Mouse (Mus musculus) lung, embryonic 15.5 days (tissue): ENCODE data around the gene Tax1bp1. TPM values are rescaled to one million over a fixed set of nuclear protein-coding genes. Genes with fewer than 3 reads are reported as not detected.

Experiments used
- ATAC-seq: fragments of 200-750 bp; cut with Nextera tagmentation; 2 replicates; pipeline ENCODE4 v1.8.0; 2017; ENCODE audit warnings: moderate number of reproducible peaks, borderline replicate concordance; ENCODE audit not compliant: low FRiP score, low TSS enrichment; ENCODE audit errors: extremely low read depth
- H3K27ac ChIP-seq: fragments of 300-500 bp; sonication (generic); 2 replicates; pipeline ENCODE4 v1.5.1; 2015; ENCODE audit warnings: moderate library complexity, mild to moderate bottlenecking, inconsistent platforms
- H3K27me3 ChIP-seq: fragments of 300-500 bp; sonication (generic); 2 replicates; pipeline ENCODE4 v1.6.1; 2015; ENCODE audit warnings: inconsistent platforms
- H3K36me3 ChIP-seq: fragments of 300-500 bp; sonication (generic); 2 replicates; pipeline ENCODE4 v1.6.1; 2015; ENCODE audit warnings: inconsistent platforms
- H3K4me1 ChIP-seq: fragments of 300-500 bp; sonication (generic); 2 replicates; pipeline ENCODE4 v1.6.1; 2015; ENCODE audit warnings: inconsistent platforms
- H3K4me2 ChIP-seq: fragments of 300-500 bp; sonication (generic); 2 replicates; pipeline ENCODE4 v1.6.1; 2015; ENCODE audit warnings: inconsistent platforms, mild to moderate bottlenecking, moderate library complexity
- H3K4me3 ChIP-seq: fragments of 300-500 bp; sonication (generic); 2 replicates; pipeline ENCODE4 v1.5.1; 2015; ENCODE audit warnings: mild to moderate bottlenecking, inconsistent platforms
- H3K9ac ChIP-seq: fragments of 300-500 bp; sonication (generic); 2 replicates; pipeline ENCODE4 v1.6.1; 2015; ENCODE audit warnings: inconsistent platforms
- H3K9me3 ChIP-seq: fragments of 300-500 bp; sonication (generic); 2 replicates; pipeline ENCODE4 v1.6.1; 2016; ENCODE audit warnings: inconsistent platforms
- WGBS: fragments of 180-500 bp; shearing (Covaris S2); methylation state at CpG from one replicate; pipeline ENCODE4 v1.1.7; 2015; 5-methylcytosine and 5-hydroxymethylcytosine counted together
- polyA plus RNA-seq: library from polyadenylated mRNA; unstranded; fragments of >200 nt; fragmentation: Nextera tagmentation; extraction: Ambion mirVana; gene quantifications from 2 replicates; pipeline ENCODE4 v1.2.1, GENCODE M21; 2015

The Tax1bp1 gene
- polyA plus RNA-seq, 1 experiment from 2014 or later = 147 TPM

DNA sequence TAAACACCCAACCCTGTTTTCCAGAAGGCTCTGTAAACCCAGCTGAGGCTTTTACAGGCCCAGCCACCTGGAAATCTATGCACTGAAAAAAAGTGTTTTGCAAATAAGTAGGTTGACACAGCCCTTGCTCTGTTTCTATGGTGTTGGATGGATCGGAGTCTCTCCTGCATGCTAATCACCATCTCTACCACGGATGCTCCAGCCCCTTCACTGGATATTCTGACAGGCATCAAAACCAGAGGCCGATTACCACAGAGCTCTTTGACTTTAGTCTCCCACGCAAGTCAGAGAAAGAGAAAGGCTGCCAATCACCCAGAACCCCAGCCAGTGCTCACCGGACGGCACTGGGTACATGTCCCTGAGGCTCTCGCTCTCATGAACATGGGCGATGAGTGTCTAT is 63.5 kb downstream of the Tax1bp1 start:
- no peaks in the 10 kb centered on the region for H3K9me3 ChIP-seq
- H3K4me3 ChIP-seq = no peak overlapping the region
- H3K27me3 ChIP-seq = no peaks in the 10 kb centered on the region
- 88% methylated on average over 8 of the region's 8 CpGs for WGBS
- no peaks in the 10 kb centered on the region for H3K4me1 ChIP-seq
- no peak for ATAC-seq
- H3K4me2 ChIP-seq = no peak overlapping the region
- H3K9ac ChIP-seq = no peak overlapping the region
- no peaks in the 10 kb centered on the region for H3K36me3 ChIP-seq
- H3K27ac ChIP-seq = no peak overlapping the region

DNA sequence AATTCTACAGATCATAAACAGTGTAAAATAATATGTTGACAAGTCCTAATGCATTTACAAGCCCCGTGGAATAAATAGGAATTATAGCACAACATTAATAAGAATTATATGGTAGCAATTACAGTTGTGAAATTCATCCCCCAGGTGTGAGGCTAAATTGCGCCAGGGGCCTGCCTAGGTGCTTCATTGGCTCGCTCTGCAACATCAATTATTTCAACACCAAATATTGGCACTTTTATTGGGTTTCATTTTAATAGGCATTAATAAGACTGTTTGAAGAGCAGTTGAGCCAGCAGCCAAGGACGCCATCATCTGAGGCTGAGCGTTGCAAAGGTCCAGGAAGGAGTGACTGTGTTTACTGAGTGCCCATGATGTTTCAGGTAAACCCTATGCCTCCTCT is 65.0 kb downstream of the Tax1bp1 start:
- no peak for ATAC-seq
- Histone ChIP-seq H3K27ac (no peak overlapping the region), H3K36me3 (no peaks in the 10 kb centered on the region), H3K27me3 (no peaks in the 10 kb centered on the region), H3K9me3 (no peaks in the 10 kb centered on the region), H3K4me1 (no peaks in the 10 kb centered on the region), H3K4me2 (no peak overlapping the region), H3K9ac (no peak overlapping the region), H3K4me3 (no peak overlapping the region)
- WGBS = 84% methylated on average over 5 of the region's 5 CpGs

DNA sequence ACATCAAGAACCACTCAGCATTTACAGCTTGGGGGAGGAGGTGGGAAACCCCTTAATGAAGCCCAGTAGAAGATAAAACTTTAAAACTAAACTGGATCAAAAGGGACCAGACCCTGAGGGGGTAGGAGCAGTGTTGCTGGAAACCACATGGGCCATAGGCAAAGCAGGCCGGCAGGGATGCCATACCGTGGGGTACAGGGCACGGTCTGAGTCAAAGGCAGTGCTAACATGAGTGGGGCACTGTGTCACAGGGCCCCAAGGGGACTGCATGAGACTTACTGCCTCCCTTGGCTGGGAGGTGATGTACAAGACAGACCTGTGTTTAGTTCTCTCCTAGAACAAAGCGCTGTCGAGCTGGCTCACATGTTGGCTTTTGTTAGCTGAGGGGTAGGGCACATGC is 66.0 kb downstream of the Tax1bp1 start:
- H3K36me3 ChIP-seq = no peaks in the 10 kb centered on the region

DNA sequence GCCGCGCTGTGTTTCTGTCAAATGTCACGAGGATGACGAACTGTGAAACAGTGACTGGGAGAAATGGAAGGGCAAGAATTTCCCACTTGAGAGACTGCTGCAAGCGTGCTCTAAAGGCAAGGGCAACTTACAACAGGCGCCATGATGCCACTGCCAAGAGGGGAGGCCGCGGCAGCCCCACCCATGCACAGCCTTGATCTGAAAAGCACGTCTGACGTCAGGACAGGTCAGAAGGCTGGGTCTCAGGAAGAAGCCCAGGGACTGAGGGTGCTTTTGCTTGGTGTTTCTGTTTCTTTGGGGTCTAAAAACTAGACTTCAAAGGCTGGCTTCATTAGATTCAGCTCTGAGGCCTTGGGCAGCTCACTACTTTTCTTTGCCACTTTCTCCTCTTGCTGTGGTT is 76.8 kb downstream of the Tax1bp1 start:
- Histone ChIP-seq H3K4me3 (no peak overlapping the region), H3K27ac (no peak overlapping the region), H3K9ac (no peak overlapping the region), H3K36me3 (no peaks in the 10 kb centered on the region), H3K4me1 (peaks cover 5% of the 10 kb centered on the region; the same call in 1 of the 2 replicates), H3K9me3 (no peaks in the 10 kb centered on the region), H3K27me3 (no peaks in the 10 kb centered on the region), H3K4me2 (no peak overlapping the region)
- WGBS = 62% methylated on average over 10 of the region's 10 CpGs
- ATAC-seq = no peak

More for the DNA sequence above, 66.0 kb downstream of the Tax1bp1 start:
- H3K9me3 ChIP-seq = no peaks in the 10 kb centered on the region
- no peak overlapping the region for H3K9ac ChIP-seq
- H3K27ac ChIP-seq = no peak overlapping the region
- no peak overlapping the region for H3K4me2 ChIP-seq
- ATAC-seq = no peak
- WGBS = 83% methylated on average over 5 of the region's 5 CpGs
- H3K27me3 ChIP-seq = no peaks in the 10 kb centered on the region
- no peak overlapping the region for H3K4me3 ChIP-seq
- H3K4me1 ChIP-seq = no peaks in the 10 kb centered on the region

DNA sequence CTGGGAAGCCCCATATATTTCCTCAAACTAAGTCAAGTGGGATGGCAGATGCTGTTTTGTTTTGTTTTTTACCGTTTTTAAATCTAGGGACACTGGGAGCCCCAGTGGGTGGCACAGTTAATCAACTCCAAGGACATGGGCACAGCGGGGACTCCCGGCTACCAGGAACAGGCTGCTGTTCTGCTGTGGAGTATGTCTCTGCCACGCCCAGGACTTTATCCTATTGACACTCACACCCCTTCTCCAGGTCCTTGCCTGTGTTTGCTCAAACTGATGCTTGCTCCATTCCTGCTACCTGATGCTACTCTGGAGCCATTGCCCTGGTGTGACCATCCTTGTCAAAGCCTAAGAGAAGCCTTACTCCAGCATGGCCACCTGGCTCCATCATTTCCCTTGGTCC is 77.3 kb downstream of the Tax1bp1 start:
- H3K9ac ChIP-seq = no peak overlapping the region
- H3K27me3 ChIP-seq = no peaks in the 10 kb centered on the region
- H3K4me3 ChIP-seq = no peak overlapping the region
- no peak for ATAC-seq
- no peak overlapping the region for H3K4me2 ChIP-seq
- H3K27ac ChIP-seq = no peak overlapping the region
- H3K36me3 ChIP-seq = no peaks in the 10 kb centered on the region
- 75% methylated on average over 4 of the region's 4 CpGs for WGBS
- no peaks in the 10 kb centered on the region for H3K9me3 ChIP-seq
- H3K4me1 ChIP-seq = peaks cover 5% of the 10 kb centered on the region; the same call in 1 of the 2 replicates

DNA sequence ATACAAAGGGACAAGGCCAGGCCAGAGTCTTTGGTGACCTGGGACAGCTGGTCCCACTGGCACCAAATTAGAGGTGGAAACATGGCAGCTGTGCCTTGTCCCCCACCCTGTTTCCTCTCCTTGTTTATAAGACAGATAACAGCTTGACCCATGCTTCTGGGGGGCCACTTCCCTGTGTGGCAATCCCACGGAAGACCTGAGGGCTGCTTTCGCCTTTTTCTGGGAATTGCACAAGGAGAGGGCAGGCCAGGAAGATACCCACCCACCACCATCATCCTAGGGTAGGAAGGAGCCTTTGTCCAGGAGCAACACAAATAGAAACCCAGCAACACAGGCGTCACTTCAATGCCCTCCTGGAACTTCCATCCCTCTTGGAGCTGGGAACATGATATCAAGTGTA is 78.9 kb downstream of the Tax1bp1 start:
- no peak overlapping the region for H3K4me2 ChIP-seq
- no peak overlapping the region for H3K27ac ChIP-seq
- peaks cover 13% of the 10 kb centered on the region; the same call in 1 of the 2 replicates for H3K4me1 ChIP-seq
- 48% methylated on average over 3 of the region's 3 CpGs for WGBS
- no peak for ATAC-seq
- H3K36me3 ChIP-seq = no peaks in the 10 kb centered on the region
- no peaks in the 10 kb centered on the region for H3K27me3 ChIP-seq
- no peaks in the 10 kb centered on the region for H3K9me3 ChIP-seq
- no peak overlapping the region for H3K9ac ChIP-seq
- no peak overlapping the region for H3K4me3 ChIP-seq

DNA sequence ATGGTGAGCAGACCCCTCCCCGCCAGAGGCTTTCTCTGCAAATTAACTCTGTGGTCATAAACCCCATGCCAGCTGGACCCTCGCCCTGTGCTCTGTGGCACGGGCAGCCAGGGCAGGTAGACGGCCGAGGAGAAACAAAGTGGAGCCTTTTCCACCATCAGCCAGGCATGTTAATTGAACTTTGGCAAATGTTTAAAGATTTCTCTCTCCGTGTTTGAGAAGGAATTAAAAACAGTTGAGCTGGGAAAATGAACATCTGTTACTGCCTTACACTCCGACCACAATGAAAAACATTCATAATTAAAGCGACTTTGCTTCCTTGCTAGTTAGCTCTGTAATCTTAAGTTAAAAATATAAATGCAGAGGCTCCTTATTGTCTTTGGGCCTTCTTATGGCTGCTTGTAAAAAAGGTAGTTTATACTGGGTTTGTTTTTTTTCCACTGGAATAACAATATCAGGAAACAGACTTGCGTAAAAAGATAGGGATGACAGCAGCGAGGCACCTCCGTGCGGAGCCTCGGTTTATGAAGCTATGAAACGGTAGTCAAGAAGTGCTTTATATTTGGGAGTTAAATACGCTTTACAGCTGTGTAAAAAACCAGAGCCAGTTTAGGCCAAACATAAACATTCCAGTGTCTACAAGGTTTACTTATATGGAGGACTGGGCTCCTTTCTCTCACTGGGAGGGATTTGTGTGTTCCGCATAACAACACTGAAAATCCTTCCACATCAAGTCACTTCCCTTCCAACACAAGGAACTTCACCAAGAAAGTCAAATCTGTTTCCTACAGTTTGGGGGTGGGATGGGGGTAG is 81.7 kb downstream of the Tax1bp1 start:
- no peaks in the 10 kb centered on the region for H3K27me3 ChIP-seq
- peaks cover 13% of the 10 kb centered on the region; the same call in 1 of the 2 replicates for H3K4me1 ChIP-seq
- no peaks in the 10 kb centered on the region for H3K36me3 ChIP-seq
- H3K4me3 ChIP-seq = no peak overlapping the region
- H3K9ac ChIP-seq = no peak overlapping the region
- H3K27ac ChIP-seq = no peak overlapping the region
- H3K4me2 ChIP-seq = no peak overlapping the region
- 39% methylated on average over 16 of the region's 16 CpGs for WGBS
- ATAC-seq = no peak; the same call in 1 of the 2 replicates
- no peaks in the 10 kb centered on the region for H3K9me3 ChIP-seq

DNA sequence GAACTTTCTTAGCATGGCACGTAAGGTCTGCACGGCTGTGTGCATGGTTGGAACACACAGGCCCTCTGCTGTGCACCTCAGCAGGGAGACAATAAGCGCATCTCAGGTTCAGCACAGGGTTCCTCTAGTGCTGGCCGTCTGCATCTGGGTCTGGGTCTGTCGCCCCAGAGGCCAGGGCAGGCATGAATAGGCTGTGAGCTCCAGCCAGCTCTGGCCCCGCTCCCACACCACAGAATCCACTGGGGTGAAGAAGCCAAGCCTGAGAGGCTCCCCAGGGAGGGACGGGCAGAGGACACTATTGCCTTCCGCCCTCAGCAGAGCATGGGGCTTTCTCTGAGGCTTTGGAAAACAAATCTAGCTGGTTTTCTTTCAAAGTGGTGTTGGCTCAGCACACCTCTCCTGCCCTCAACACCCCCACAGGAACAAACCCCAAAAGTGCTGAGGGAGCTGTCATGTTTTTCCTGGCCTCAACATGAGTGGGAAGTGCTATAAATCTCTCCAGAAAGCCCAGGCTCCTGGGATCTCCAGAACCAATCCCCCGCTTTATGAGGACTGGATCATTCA is 82.6 kb downstream of the Tax1bp1 start:
- WGBS = 63% methylated on average over 9 of the region's 9 CpGs
- Histone ChIP-seq H3K4me2 (no peak overlapping the region), H3K9me3 (no peaks in the 10 kb centered on the region), H3K27me3 (no peaks in the 10 kb centered on the region), H3K36me3 (no peaks in the 10 kb centered on the region), H3K9ac (no peak overlapping the region), H3K4me1 (peaks cover 13% of the 10 kb centered on the region; the same call in 1 of the 2 replicates), H3K27ac (no peak overlapping the region), H3K4me3 (no peak overlapping the region)
- no peak for ATAC-seq

DNA sequence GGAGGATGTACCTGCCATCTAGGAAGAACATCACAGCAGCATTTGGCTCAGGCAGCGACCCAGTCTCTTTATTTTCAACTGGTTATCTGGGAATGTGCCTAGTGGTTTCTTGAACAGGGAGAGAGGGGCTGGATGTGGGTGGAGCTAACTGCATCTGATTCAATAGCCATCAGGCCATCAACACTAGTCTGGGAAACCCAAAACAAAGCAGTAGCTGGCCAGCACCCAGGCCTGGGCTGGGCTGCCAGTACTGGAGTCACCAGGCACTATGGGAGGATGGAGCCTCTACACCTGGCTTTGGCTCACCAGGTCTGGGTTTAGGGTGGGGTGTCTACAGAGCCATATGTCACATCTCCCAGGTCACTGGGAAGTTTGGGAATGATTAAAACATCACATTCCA is 83.2 kb downstream of the Tax1bp1 start:
- Histone ChIP-seq H3K36me3 (no peaks in the 10 kb centered on the region), H3K9ac (no peak overlapping the region), H3K27me3 (no peaks in the 10 kb centered on the region), H3K9me3 (no peaks in the 10 kb centered on the region), H3K4me1 (peaks cover 13% of the 10 kb centered on the region; the same call in 1 of the 2 replicates), H3K4me3 (no peak overlapping the region), H3K4me2 (no peak overlapping the region), H3K27ac (no peak overlapping the region)
- WGBS = 55% methylated on average over 1 of the region's 1 CpGs
- no peak for ATAC-seq

DNA sequence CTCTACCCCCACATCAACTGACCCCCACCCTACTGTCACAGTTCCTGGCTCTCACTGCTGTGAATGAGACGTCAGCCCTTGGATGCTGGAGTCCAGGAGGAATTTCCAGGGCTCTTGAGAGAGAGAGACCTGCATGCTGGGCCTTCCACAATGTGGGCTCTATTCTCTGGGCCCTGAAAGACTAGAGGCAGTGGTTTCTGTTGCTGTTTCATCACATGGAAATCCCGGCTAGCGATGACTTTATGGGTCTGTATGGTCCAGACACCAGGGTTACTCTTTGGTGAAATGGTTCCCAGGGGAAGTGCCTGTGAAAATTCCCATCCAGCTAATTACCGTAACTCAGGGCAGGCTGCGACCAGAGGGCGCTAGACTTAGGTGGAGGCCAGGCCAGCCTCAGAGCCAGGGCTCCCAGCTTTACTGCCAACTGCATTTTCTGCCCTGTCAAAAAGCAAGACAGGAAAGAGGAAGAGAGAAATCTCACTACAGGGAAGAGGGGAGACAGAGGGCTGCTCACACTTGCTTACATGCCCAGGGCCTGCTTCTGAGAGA is 83.8 kb downstream of the Tax1bp1 start:
- H3K36me3 ChIP-seq = no peaks in the 10 kb centered on the region
- 50% methylated on average over 6 of the region's 6 CpGs for WGBS
- peaks cover 13% of the 10 kb centered on the region; the same call in 1 of the 2 replicates for H3K4me1 ChIP-seq
- no peak overlapping the region for H3K27ac ChIP-seq
- no peak overlapping the region for H3K9ac ChIP-seq
- H3K4me2 ChIP-seq = no peak overlapping the region
- H3K9me3 ChIP-seq = no peaks in the 10 kb centered on the region
- no peak overlapping the region for H3K4me3 ChIP-seq
- ATAC-seq = no peak
- H3K27me3 ChIP-seq = no peaks in the 10 kb centered on the region

DNA sequence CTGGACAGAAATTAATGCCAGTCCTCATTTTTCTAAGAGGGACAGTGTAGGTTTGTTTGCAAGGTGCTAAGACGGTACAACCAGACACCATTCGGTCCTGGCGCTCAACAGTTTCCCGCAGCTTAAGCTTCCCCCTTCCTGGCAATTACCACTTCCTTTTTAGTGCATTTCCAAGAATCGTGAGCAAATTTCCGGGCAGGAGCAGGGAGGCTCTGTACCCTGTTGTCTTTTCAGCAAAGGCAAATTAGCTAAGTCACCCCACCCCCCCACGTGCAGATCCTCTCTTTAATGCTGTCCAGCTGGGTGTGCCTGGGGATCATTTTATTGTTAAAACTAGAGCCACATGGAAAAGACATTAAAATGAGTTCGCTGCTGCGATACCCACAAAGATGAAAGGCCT is 88.7 kb downstream of the Tax1bp1 start:
- no peak overlapping the region for H3K4me3 ChIP-seq
- no peaks in the 10 kb centered on the region for H3K4me1 ChIP-seq
- no peaks in the 10 kb centered on the region for H3K27me3 ChIP-seq
- ATAC-seq = no peak
- H3K27ac ChIP-seq = no peak overlapping the region
- no peak overlapping the region for H3K9ac ChIP-seq
- H3K36me3 ChIP-seq = no peaks in the 10 kb centered on the region
- no peak overlapping the region for H3K4me2 ChIP-seq
- H3K9me3 ChIP-seq = no peaks in the 10 kb centered on the region
- 55% methylated on average over 9 of the region's 9 CpGs for WGBS

DNA sequence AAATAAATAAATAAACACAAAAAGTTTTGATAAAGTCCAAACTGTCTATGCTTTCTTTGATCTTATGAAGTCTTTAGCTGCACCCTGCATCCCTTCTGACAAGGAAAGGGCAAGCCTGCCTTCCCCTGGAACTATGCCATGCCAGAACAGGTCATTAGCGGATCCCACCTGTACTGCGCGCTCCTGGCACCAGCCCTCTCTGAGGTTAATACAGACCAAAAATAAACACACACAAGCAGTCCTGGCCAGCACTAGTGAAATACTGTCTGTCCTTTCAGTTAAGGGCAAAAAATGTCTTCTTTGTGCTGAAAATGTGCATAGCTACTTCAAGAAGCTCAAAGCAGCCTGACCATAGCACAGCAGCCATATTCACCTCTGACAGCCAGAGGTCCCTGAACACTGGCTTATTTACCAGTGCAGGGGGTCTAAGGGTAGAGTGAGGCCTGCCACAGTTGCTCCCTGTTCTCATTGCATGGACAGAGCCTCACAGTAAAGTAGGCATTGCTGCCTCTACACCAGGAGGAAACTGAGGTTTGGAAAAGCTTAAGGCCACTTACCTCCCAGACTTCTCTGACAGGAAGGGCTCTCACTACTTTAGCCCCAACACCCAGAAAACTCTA is 91.8 kb downstream of the Tax1bp1 start:
- Histone ChIP-seq H3K4me1 (no peaks in the 10 kb centered on the region), H3K4me2 (no peak overlapping the region), H3K9ac (no peak overlapping the region), H3K27ac (no peak overlapping the region), H3K4me3 (no peak overlapping the region), H3K9me3 (no peaks in the 10 kb centered on the region), H3K36me3 (no peaks in the 10 kb centered on the region), H3K27me3 (no peaks in the 10 kb centered on the region)
- no peak for ATAC-seq
- WGBS = 82% methylated on average over 3 of the region's 3 CpGs
